Mouse (Mus musculus) liver, embryonic 16.5 days (tissue): ENCODE measurements around the gene Kcnq4. TPM values are rescaled to one million over a fixed set of nuclear protein-coding genes. Genes with fewer than 3 reads are reported as not detected.

Experiments
- ATAC-seq: fragments of 200-750 bp; cut with Nextera tagmentation; 2 replicates; pipeline ENCODE4 v1.8.0; 2017; ENCODE audit warnings: low read depth, mild to moderate bottlenecking, moderate number of reproducible peaks, moderate library complexity
- H3K27ac ChIP-seq: fragments of 300-500 bp; sonication (generic); 2 replicates; pipeline ENCODE4 v1.5.1; 2014; ENCODE audit warnings: mild to moderate bottlenecking, low read length
- H3K27me3 ChIP-seq: fragments of 300-500 bp; sonication (generic); 2 replicates; pipeline ENCODE4 v1.6.1; 2014; ENCODE audit warnings: low read depth, low read length, mixed read lengths; ENCODE audit not compliant: control insufficient read depth, insufficient read depth
- H3K36me3 ChIP-seq: fragments of 300-500 bp; sonication (generic); 2 replicates; pipeline ENCODE4 v1.6.1; 2014; ENCODE audit warnings: mild to moderate bottlenecking; ENCODE audit not compliant: control insufficient read depth, insufficient read depth
- H3K4me1 ChIP-seq: fragments of 300-500 bp; sonication (generic); 2 replicates; pipeline ENCODE4 v1.6.1; 2014; ENCODE audit warnings: low read depth, low read length, mixed read lengths; ENCODE audit not compliant: control insufficient read depth
- H3K4me2 ChIP-seq: fragments of 300-500 bp; sonication (generic); 2 replicates; pipeline ENCODE4 v1.6.1; 2014; ENCODE audit warnings: low read depth, low read length, mixed read lengths
- H3K4me3 ChIP-seq: fragments of 300-500 bp; sonication (generic); 2 replicates; pipeline ENCODE4 v1.5.1; 2014; ENCODE audit warnings: low read depth, mild to moderate bottlenecking, low read length
- H3K9ac ChIP-seq: fragments of 300-500 bp; sonication (generic); 2 replicates; pipeline ENCODE4 v1.6.1; 2014; ENCODE audit warnings: low read depth, low read length
- H3K9me3 ChIP-seq: fragments of 300-500 bp; sonication (generic); replicated peaks from 2 replicates; pipeline ENCODE4 v1.6.1; 2016; ENCODE audit warnings: low read length; ENCODE audit not compliant: control insufficient read depth
- WGBS: fragments of 180-500 bp; shearing (Covaris S2); extraction: QIAGEN DNeasy Blood & Tissue Kit; methylation state at CpG from one replicate; pipeline ENCODE4 v1.1.7; 2014; ENCODE audit not compliant: insufficient replicate concordance; 5-methylcytosine and 5-hydroxymethylcytosine counted together
- polyA plus RNA-seq: library from polyadenylated mRNA; unstranded; fragments of >200 nt; fragmentation: Nextera tagmentation; extraction: Ambion mirVana; gene quantifications from 2 replicates; pipeline ENCODE4 v1.2.1, GENCODE M21; 2015

The Kcnq4 gene
- polyA plus RNA-seq, 1 experiment from 2014 or later, result 0.14 TPM

DNA sequence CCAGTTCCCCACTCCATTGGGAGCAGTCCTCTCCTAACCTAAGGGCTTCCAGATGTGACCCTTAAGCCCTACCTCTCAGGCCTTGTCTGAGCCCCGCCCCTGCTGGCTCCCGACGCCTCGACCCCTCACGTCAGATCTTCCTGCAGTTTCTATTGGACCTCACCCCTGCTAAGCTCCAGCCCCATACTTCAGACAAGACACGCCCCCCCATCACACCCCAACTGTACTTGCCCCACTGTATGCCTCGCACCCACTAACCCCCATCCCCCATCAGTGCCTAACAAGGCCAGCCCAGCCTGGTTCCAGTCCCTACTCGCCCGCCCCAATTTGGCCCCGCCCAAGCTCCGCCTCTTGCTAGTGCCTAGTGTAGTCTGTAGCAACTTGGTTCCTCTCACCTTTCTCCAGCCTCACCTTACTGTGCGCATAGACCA, 32.3 kb downstream of the Kcnq4 start:
- Histone ChIP-seq H3K4me2 (peak overlapping the region; percentile 61), H3K9ac (no peak overlapping the region), H3K4me1 (peaks cover 7% of the 10 kb centered on the region), H3K27ac (no peak overlapping the region), H3K4me3 (peak overlapping the region; percentile 31), H3K9me3 (no peaks in the 10 kb centered on the region), H3K27me3 (peaks cover 32% of the 10 kb centered on the region), H3K36me3 (no peaks in the 10 kb centered on the region)
- peak; percentile 68 for ATAC-seq
- whole genome bisulfite sequencing, result 2% methylated on average over 12 of the region's 12 CpGs

DNA sequence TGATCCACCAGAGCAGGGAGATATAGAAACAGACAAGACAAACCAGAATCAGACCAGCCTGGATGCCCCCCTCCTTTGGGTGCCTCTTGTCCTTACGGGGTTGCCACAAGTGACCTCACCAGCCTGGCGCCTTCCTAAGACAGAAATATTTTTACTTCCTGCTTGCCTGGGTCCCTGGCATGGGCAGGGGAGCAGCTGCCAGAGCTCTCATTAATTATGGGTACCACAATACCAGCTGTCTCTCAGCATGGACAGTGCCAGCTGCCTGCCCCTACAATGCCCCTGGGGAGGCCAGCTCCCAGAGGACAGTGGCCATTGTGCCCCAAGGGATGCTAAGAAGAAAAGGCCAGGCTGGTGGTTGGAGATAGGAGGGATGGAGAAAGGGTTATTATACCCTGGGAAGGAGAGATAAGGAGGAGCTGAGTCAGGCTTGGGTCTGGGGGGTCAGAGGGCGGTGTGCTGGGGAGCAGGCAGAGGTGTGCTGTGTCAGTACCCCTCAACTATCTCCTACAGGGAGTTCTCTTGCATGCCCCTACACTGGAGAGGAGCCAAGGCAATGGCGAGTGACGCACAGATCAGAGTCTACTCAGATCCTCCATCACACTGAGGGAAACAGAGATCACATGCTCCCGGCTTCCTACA, 34.4 kb downstream of the Kcnq4 start:
- H3K36me3 ChIP-seq, result no peaks in the 10 kb centered on the region
- no peak overlapping the region for H3K27ac ChIP-seq
- no peak overlapping the region for H3K9ac ChIP-seq
- WGBS, result 47% methylated on average over 6 of the region's 6 CpGs
- H3K4me2 ChIP-seq, result no peak overlapping the region
- no peak overlapping the region for H3K4me3 ChIP-seq
- ATAC-seq, result no peak
- H3K4me1 ChIP-seq, result peaks cover 7% of the 10 kb centered on the region
- no peaks in the 10 kb centered on the region for H3K9me3 ChIP-seq
- peaks cover 32% of the 10 kb centered on the region for H3K27me3 ChIP-seq

DNA sequence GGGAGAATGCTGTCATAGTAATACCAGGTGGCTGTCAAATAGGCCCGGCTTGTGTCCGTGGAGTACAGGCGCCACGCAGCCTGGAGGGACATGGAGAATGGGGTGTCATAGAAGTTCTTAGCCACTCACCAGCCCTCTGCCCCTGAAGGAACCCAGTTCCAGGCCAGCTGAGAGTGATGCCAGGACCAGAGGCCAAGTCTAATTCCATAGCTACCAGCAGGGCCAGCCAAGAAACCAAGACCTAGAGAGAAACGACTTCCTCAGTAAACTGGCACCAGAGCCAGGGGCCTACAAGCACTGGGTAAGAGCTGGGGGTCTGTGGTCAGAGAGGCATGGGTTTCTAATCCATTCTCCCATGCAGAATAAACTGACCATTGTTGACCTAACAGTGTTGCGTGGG, 35.4 kb downstream of the Kcnq4 start:
- peaks cover 30% of the 10 kb centered on the region for H3K27me3 ChIP-seq
- WGBS, result 84% methylated on average over 6 of the region's 6 CpGs
- ATAC-seq, result no peak

DNA sequence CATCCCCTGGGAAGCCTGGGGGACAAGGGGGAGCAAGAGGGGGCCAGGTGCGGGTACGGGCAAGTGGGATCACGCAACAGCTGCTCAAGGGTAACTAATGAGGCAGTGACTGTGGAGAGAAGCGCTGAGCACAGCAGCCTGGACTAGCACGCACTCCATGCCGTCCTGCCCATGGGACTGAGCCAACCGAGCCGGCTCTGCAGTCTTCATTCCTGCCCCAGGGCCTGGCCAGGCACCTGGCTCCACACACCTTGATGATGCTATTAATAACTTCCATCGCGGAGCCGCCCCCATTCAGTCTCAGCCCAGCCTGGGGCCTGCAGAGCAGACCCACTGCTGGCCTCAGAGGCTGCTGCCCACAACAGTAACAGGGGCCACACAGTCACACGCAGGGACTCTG, 36.2 kb downstream of the Kcnq4 start:
- no peak overlapping the region for H3K4me3 ChIP-seq
- ATAC-seq, result no peak

More for the DNA sequence above, 35.4 kb downstream of the Kcnq4 start:
- Histone ChIP-seq H3K4me2 (no peak overlapping the region), H3K27ac (no peak overlapping the region), H3K36me3 (no peaks in the 10 kb centered on the region), H3K9ac (no peak overlapping the region), H3K4me1 (peaks cover 7% of the 10 kb centered on the region), H3K9me3 (no peaks in the 10 kb centered on the region), H3K4me3 (no peak overlapping the region)

DNA sequence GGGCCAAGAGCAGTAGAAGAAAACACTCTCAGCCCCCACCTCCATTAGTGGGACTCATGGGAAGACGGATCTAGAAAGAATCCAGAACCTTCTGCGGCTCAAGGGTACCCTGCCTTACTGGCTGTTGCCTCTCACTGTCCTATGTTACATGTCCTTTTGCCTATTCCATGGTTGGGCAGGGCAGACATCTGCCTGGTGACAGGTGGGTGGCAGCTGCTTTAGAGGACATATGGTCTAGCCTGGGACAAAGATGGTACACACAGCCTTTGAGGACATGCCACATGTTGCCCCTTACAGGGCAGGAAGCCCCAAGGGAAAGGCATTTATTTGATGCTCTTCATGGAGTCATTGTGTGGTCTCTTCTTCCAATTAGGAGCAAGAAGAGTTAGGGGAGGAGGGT, 45.9 kb downstream of the Kcnq4 start:
- no peaks in the 10 kb centered on the region for H3K36me3 ChIP-seq
- H3K4me2 ChIP-seq, result no peak overlapping the region
- H3K4me3 ChIP-seq, result no peak overlapping the region
- H3K27ac ChIP-seq, result no peak overlapping the region
- H3K27me3 ChIP-seq, result peaks cover 21% of the 10 kb centered on the region
- peaks cover 3% of the 10 kb centered on the region for H3K4me1 ChIP-seq
- WGBS, result 72% methylated on average over 2 of the region's 2 CpGs
- H3K9me3 ChIP-seq, result no peaks in the 10 kb centered on the region
- no peak overlapping the region for H3K9ac ChIP-seq
- ATAC-seq, result no peak

More for the DNA sequence above, 36.2 kb downstream of the Kcnq4 start:
- Histone ChIP-seq H3K27me3 (peaks cover 26% of the 10 kb centered on the region), H3K9ac (no peak overlapping the region), H3K27ac (no peak overlapping the region), H3K4me2 (no peak overlapping the region), H3K9me3 (no peaks in the 10 kb centered on the region), H3K4me1 (peaks cover 7% of the 10 kb centered on the region), H3K36me3 (no peaks in the 10 kb centered on the region)
- 72% methylated on average over 12 of the region's 12 CpGs for WGBS

DNA sequence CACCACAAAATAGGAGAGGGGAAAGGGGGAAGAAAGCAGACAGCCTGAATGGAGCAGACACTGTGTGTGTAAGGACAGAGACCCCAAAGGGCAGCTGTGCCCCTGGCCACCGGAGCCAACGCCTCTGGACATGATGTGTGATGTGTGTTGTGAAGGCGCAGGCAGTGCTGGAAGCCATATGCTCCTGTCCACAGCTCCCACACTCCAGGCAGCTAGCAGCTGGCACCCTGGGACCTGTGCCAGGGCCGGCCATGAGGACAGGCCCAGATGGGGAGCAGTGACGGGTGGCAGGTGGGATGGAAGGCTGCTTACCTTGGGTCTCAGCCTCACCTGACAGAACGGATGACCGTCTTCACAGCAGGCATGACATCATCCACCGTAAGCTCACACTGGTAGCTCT, 46.4 kb downstream of the Kcnq4 start:
- 53% methylated on average over 8 of the region's 8 CpGs for WGBS
- ATAC-seq, result no peak

DNA sequence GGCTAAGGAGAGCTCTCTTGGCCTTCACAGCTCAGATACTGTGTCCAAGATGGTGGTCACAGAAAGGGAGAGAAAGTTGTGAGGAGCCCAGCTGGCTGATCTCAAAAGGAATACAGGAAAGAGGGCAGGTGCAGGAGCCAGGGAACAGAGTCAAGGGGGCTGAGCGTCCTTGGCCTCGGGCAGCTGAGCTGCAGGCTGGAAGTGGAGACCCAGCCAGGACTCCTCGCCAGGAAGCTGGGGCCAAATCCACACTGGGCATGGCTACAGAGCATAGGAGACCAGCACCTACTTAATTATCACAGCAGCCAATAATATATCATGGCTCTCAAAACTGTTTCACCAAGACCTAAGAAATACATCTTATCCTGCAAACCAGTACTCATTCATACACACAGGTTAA, 47.2 kb downstream of the Kcnq4 start:
- Histone ChIP-seq H3K36me3 (no peaks in the 10 kb centered on the region), H3K4me2 (no peak overlapping the region), H3K27me3 (peaks cover 26% of the 10 kb centered on the region), H3K27ac (no peak overlapping the region), H3K4me1 (peaks cover 3% of the 10 kb centered on the region), H3K4me3 (no peak overlapping the region), H3K9me3 (no peaks in the 10 kb centered on the region), H3K9ac (no peak overlapping the region)
- ATAC-seq, result no peak
- WGBS, result 67% methylated on average over 3 of the region's 3 CpGs

More for the DNA sequence above, 46.4 kb downstream of the Kcnq4 start:
- Histone ChIP-seq H3K4me2 (no peak overlapping the region), H3K27ac (no peak overlapping the region), H3K36me3 (no peaks in the 10 kb centered on the region), H3K4me3 (no peak overlapping the region), H3K27me3 (peaks cover 26% of the 10 kb centered on the region), H3K9ac (no peak overlapping the region), H3K4me1 (peaks cover 3% of the 10 kb centered on the region), H3K9me3 (no peaks in the 10 kb centered on the region)

DNA sequence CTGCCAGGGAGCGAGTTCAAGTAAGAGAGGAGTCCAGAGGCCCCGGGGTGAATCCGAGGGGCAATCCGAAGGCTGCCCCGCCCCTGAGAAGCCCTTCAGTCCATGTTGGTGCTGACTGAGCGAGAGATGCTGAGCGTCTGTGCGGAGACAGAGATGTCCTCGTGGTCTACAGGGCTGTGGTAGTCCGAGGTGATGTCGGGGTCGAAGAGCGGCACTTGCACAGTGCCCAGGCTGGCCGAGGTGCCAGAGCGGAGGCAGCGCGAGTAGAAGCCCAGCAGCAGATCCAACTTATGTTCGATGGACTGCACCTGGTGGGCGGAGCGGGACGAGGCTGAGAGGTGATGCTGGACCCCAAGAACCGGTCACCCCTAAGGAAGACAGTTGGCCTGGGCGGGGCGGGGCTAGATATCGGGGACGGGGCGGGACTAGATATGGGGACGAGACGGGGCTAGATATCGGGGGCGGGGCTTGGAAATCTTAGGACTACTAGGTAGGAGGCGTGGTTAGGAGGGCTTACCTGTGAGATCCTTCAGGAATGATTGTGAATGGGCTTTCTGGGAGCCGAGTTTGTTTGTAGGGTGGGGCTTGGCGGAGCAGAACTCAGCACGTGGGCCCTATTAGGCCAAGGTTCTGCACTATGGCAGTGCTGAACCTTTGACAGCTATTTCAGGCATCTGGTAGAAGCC, 50.5 kb downstream of the Kcnq4 start:
- Histone ChIP-seq H3K36me3 (no peaks in the 10 kb centered on the region), H3K9ac (no peak overlapping the region)
- peak; percentile 48; the same call in 1 of the 2 replicates for ATAC-seq

DNA sequence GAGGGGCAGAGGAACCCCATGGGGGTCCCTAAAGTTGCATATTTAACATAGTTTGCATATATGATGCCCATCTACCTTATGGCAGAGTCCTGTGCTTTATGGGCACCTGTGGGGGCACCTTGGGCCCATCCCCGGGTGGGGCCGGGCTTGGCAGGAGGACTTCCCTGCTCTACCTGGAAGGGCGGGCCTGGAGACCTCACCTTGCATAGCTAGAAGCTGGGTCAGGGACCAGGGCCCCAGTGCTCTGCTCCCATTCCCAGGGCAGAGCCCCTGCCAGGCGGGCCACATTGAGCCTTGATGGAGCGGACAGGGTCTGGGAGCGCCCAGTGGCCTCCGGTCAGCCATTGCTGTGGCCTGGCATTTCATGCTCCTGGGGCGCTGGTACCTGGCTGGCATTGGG, 51.1 kb downstream of the Kcnq4 start:
- no peak overlapping the region for H3K9ac ChIP-seq
- no peaks in the 10 kb centered on the region for H3K36me3 ChIP-seq
- H3K27me3 ChIP-seq, result peaks cover 32% of the 10 kb centered on the region
- WGBS, result 85% methylated on average over 8 of the region's 8 CpGs
- no peak overlapping the region for H3K4me3 ChIP-seq
- no peaks in the 10 kb centered on the region for H3K9me3 ChIP-seq
- peaks cover 3% of the 10 kb centered on the region for H3K4me1 ChIP-seq
- H3K27ac ChIP-seq, result no peak overlapping the region
- H3K4me2 ChIP-seq, result no peak overlapping the region
- ATAC-seq, result no peak

More for the DNA sequence above, 50.5 kb downstream of the Kcnq4 start:
- H3K9me3 ChIP-seq, result no peaks in the 10 kb centered on the region
- 14% methylated on average over 35 of the region's 35 CpGs for WGBS
- H3K4me1 ChIP-seq, result peaks cover 3% of the 10 kb centered on the region
- H3K27ac ChIP-seq, result no peak overlapping the region
- 0 out of 2 replicates have a peak overlapping the region, but pooled peaks have one; percentile 22 for H3K4me2 ChIP-seq
- no peak overlapping the region for H3K4me3 ChIP-seq
- peaks cover 31% of the 10 kb centered on the region for H3K27me3 ChIP-seq
